Mouse (Mus musculus) intestine, postnatal 0 days (tissue): ENCODE results near the gene Iscu. TPM values are rescaled to one million over a fixed set of nuclear protein-coding genes. Genes with fewer than 3 reads are reported as not detected.

Source experiments
- ATAC-seq: fragments of 200-750 bp; cut with Nextera tagmentation; 2 replicates; pipeline ENCODE4 v1.8.0; 2017; ENCODE audit warnings: mild to moderate bottlenecking, moderate TSS enrichment, moderate library complexity
- H3K27ac ChIP-seq: fragments of 300-500 bp; sonication (generic); 2 replicates; pipeline ENCODE4 v1.5.1; 2014; ENCODE audit warnings: mild to moderate bottlenecking, low read depth, low read length, moderate library complexity
- H3K27me3 ChIP-seq: fragments of 300-500 bp; sonication (generic); replicated peaks from 2 replicates; pipeline ENCODE4 v1.6.1; 2014; ENCODE audit warnings: low read length, mixed read lengths; ENCODE audit not compliant: control insufficient read depth, insufficient read depth
- H3K36me3 ChIP-seq: fragments of 300-500 bp; sonication (generic); 2 replicates; pipeline ENCODE4 v1.6.1; 2014; ENCODE audit warnings: mild to moderate bottlenecking, moderate library complexity; ENCODE audit not compliant: control insufficient read depth, insufficient read depth
- H3K4me1 ChIP-seq: fragments of 300-500 bp; sonication (generic); replicated peaks from 2 replicates; pipeline ENCODE4 v1.6.1; 2014; ENCODE audit warnings: antibody characterized with exemption, low read length, mixed read lengths; ENCODE audit not compliant: control insufficient read depth, insufficient read depth
- H3K4me2 ChIP-seq: fragments of 300-500 bp; sonication (generic); replicated peaks from 2 replicates; pipeline ENCODE4 v1.6.1; 2014; ENCODE audit warnings: low read depth, mild to moderate bottlenecking, moderate library complexity
- H3K4me3 ChIP-seq: fragments of 300-500 bp; sonication (generic); 2 replicates; pipeline ENCODE4 v1.5.1; 2014; ENCODE audit warnings: low read depth, low read length
- H3K9ac ChIP-seq: fragments of 300-500 bp; sonication (generic); 2 replicates; pipeline ENCODE4 v1.6.1; 2014; ENCODE audit warnings: mild to moderate bottlenecking, low read depth, low read length
- H3K9me3 ChIP-seq: fragments of 300-500 bp; sonication (generic); 2 replicates; pipeline ENCODE4 v1.6.1; 2016; ENCODE audit warnings: mixed run types; ENCODE audit not compliant: control insufficient read depth
- CTCF ChIP-seq: sonication (generic); IDR thresholded peaks from 2 replicates; pipeline ENCODE4 v1.5.1; 2016; ENCODE audit warnings: low read depth, mild to moderate bottlenecking, control low read depth, antibody characterized with exemption, moderate library complexity
- WGBS: fragments of 180-500 bp; shearing (Covaris S2); extraction: QIAGEN DNeasy Blood & Tissue Kit; methylation state at CpG from one replicate; pipeline ENCODE4 v1.1.7; 2014; 5-methylcytosine and 5-hydroxymethylcytosine counted together
- polyA plus RNA-seq: library from polyadenylated mRNA; unstranded; fragments of >200 nt; fragmentation: Nextera tagmentation; extraction: Ambion mirVana; gene quantifications from 2 replicates; pipeline ENCODE4 v1.2.1, GENCODE M21; 2015

The Iscu gene
- polyA plus RNA-seq = 133 and 145 TPM in 2 replicates

DNA sequence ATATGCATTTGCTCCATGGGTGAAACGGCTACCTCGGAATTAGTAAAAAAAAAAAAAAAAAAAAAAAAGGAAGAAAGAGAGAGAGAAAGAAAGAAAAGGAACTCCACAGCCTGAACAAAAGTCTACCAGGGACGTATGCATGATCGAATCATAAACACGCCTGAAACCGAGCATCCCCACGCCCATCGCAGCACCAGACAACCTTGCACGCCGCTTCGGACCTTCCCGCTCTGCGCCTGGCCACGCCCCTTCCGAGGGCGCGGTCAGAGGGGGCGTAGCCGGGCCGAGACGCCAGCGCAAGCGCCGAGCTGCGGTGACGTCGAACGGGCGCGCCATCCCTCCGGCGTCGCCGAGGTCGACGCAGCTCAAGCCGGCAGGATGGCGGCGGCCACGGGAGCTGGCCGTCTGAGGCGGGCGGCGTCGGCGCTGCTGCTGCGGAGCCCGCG, at the start of gene Iscu, which contains the start of gene Sart3:
Gene Iscu, plus strand, starts transcription at position 299 of the 446 bp plus-strand sequence.
Gene Sart3, minus strand, starts transcription at position 61 of the 446 bp plus-strand sequence.
- H3K27me3 ChIP-seq = no peaks in the 10 kb centered on the region
- WGBS = under 1% methylated on average over 49 of the region's 49 CpGs
- peak within 1 kb of the TSS; percentile 99 for H3K4me3 ChIP-seq
- no peak for TF ChIP-seq CTCF
- ATAC-seq = peak; percentile 85
- H3K27ac ChIP-seq = peak within 1 kb of the TSS; percentile 94
- H3K4me2 ChIP-seq = peak within 1 kb of the TSS; percentile 92
- H3K9ac ChIP-seq = peak within 1 kb of the TSS; percentile 90
- no peaks in the 10 kb centered on the region for H3K9me3 ChIP-seq
- peaks cover 40% of the 10 kb centered on the region for H3K36me3 ChIP-seq
- 0 out of 2 replicates have a peak, but pooled peaks cover 4% of the 10 kb centered on the region for H3K4me1 ChIP-seq

GRCm38 (mm10) chr5:113723567-113724237, 48.8 kb upstream of the Iscu start:
- Histone ChIP-seq H3K4me3 (no peak overlapping the region), H3K36me3 (no peaks in the 10 kb centered on the region), H3K27me3 (no peaks in the 10 kb centered on the region), H3K27ac (no peak overlapping the region), H3K9ac (no peak overlapping the region), H3K4me1 (no peaks in the 10 kb centered on the region), H3K4me2 (no peak overlapping the region), H3K9me3 (no peaks in the 10 kb centered on the region)
- 45% methylated on average over 8 of the region's 8 CpGs for WGBS
- ATAC-seq = no peak
- no peak for TF ChIP-seq CTCF

DNA sequence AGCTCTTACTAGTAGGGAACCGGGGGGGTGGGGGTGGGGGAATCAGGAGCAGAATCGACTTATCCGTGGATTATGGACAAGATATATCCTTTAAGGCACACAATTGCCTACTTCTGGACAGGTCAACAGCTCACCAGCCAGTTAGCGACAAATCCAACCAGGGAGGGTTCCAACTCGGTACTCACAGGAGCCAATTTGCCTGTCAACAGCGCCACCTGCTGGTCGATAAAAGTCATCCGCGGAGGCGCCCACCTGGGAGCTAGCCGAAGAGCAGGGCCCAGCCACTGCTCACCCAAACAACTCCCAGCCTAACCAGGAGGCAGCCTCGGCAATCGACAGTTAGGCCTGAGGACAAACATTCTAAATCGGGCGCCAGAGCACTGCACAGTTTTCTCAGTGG, 48.1 kb upstream of the Iscu start, which contains the start of gene 1700069L16Rik:
Gene 1700069L16Rik, minus strand, starts transcription at position 327 of the 400 bp plus-strand sequence.
- 0 out of 2 replicates have a peak, but pooled peaks have one; percentile 38 for ATAC-seq
- peak; percentile 89 for TF ChIP-seq CTCF

GRCm38 (mm10) chr5:113725417-113725816, 47.1 kb upstream of the Iscu start:
- Histone ChIP-seq H3K9ac (no peak overlapping the region), H3K4me3 (no peak overlapping the region), H3K27me3 (no peaks in the 10 kb centered on the region), H3K36me3 (no peaks in the 10 kb centered on the region), H3K27ac (no peak overlapping the region), H3K4me1 (no peaks in the 10 kb centered on the region), H3K9me3 (no peaks in the 10 kb centered on the region), H3K4me2 (no peak overlapping the region)
- no peak for TF ChIP-seq CTCF
- 76% methylated on average over 12 of the region's 12 CpGs for WGBS
- no peak for ATAC-seq

More for the DNA sequence above, 48.1 kb upstream of the Iscu start, which contains the start of gene 1700069L16Rik:
- Histone ChIP-seq H3K4me2 (no peak within 1 kb of the TSS), H3K27ac (no peak within 1 kb of the TSS), H3K9ac (no peak within 1 kb of the TSS), H3K27me3 (no peaks in the 10 kb centered on the region), H3K4me1 (no peaks in the 10 kb centered on the region), H3K36me3 (no peaks in the 10 kb centered on the region), H3K9me3 (no peaks in the 10 kb centered on the region), H3K4me3 (no peak within 1 kb of the TSS)
- WGBS = 3% methylated on average over 15 of the region's 15 CpGs

- Histone ChIP-seq H3K4me2 (no peak overlapping the region), H3K4me1 (no peaks in the 10 kb centered on the region), H3K27ac (no peak overlapping the region), H3K9ac (no peak overlapping the region), H3K9me3 (no peaks in the 10 kb centered on the region), H3K27me3 (no peaks in the 10 kb centered on the region), H3K36me3 (no peaks in the 10 kb centered on the region), H3K4me3 (no peak overlapping the region)
- WGBS = 63% methylated on average over 6 of the region's 6 CpGs
- no peak for TF ChIP-seq CTCF
- no peak for ATAC-seq
Observed at GRCm38 (mm10) chr5:113726618-113727017, 45.9 kb upstream of the Iscu start.

GRCm38 (mm10) chr5:113727238-113727637, 45.3 kb upstream of the Iscu start:
- no peak overlapping the region for H3K27ac ChIP-seq
- ATAC-seq = no peak
- no peak overlapping the region for H3K4me2 ChIP-seq
- no peak for TF ChIP-seq CTCF
- no peaks in the 10 kb centered on the region for H3K27me3 ChIP-seq
- 53% methylated on average over 12 of the region's 12 CpGs for WGBS
- H3K4me1 ChIP-seq = no peaks in the 10 kb centered on the region
- no peak overlapping the region for H3K9ac ChIP-seq
- no peak overlapping the region for H3K4me3 ChIP-seq
- no peaks in the 10 kb centered on the region for H3K36me3 ChIP-seq
- no peaks in the 10 kb centered on the region for H3K9me3 ChIP-seq
